Mouse (Mus musculus): Measurements from ENCODE around the gene Htatsf1.

GRCm38 (mm10) chrX:57012891-57013290 is 40.5 kb upstream of the Htatsf1 start:
- TF ChIP-seq CTCF (IDR thresholded peaks at IDR 0.05): no peak
- no peak for TF ChIP-seq EP300 (IDR thresholded peaks at IDR 0.05)
